Comparison of ENCODE assay signal across 18 mouse cellular contexts in the genomic region with DNA sequence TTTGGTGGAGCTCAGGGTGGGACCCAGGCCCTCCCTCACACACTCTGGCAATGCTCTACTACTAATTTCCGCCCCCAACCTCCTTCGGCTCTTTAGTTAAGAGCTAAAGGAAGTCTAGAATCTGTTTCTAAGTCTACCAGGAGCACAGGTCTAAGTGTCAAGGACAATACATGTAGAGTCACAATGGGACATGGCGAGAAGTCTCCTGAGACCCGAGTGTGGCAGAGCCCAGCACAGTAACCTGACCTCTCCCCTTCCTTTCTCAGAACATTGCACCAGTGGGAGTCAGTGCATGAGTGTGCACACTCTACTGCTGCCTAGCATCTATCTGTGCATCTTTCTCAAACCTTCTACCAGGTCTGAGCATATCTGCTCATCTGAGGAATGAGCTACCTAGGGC. TPM values are rescaled to one million over a fixed set of nuclear protein-coding genes. Genes with fewer than 3 reads are reported as not detected.
"Had no signal": no experiment of that assay in that cellular context is flagged by ENCODE, and none has a peak within 500 bp of the region (broad histone marks: within the 10 kb centered on the region; RNA-seq: fewer than 3 reads in every experiment).

No protein-coding gene starts in this region.

- H3K27ac ChIP-seq: limb, embryonic 12.5 days; liver, embryonic 14.5 days; lung, embryonic 15.5 days had no signal

- DNase-seq: kidney, adult 8-10 months; kidney, postnatal 10 days; kidney, postnatal 36 days; left cerebral cortex, postnatal 4 days; liver, postnatal 0 days; lung, postnatal 14 days; lung, postnatal 4 days; midbrain, embryonic 14.5 days; thymus, adult 18-20 months; thymus, postnatal 36 days had no signal

- H3K4me3 ChIP-seq: kidney, embryonic 15.5 days; limb, embryonic 12.5 days; limb, embryonic 15.5 days; lung, embryonic 15.5 days had no signal

RNA-seq across cellular contexts. Expression of a gene that starts 40.1 kb away (rescaled TPM):
- total RNA-seq: megakaryocyte progenitor cell, adult 5-6 weeks; megakaryocyte-erythroid progenitor cell, adult 5-6 weeks; midbrain, postnatal 0 days had no signal
